Mouse (Mus musculus): ENCODE measurements around the gene Hus1b.

The Hus1b gene

DNA sequence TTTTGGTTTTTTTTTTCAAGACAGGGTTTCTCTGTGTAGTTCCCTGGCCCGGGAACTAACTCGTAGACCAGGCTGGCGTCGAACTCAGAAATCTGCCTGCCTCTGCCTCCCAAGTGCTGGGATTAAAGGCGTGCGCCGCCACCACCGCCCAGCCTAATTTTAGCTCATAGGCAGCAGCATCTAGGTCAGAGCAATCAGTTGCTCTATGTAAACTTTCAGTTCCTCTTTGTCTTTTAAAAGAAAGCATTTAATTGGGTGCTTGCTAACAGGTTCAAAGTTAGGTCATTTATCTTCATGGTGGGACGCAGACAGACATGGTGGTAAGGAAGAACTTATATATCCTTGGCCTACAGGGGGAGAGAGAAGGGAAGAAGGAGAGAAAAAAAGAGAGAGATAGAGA, 1.6 kb upstream of the Hus1b start:
- no peak for DNase-seq (ENCODE audit: low spot score)

GRCm38 (mm10) chr13:30947129-30947528, 430 bp downstream of the Hus1b start:
- no peak for DNase-seq (ENCODE audit: low spot score)

- no peak for DNase-seq (ENCODE audit: low spot score)
Measured at GRCm38 (mm10) chr13:30945788-30946187, 1.8 kb downstream of the Hus1b start.

DNA sequence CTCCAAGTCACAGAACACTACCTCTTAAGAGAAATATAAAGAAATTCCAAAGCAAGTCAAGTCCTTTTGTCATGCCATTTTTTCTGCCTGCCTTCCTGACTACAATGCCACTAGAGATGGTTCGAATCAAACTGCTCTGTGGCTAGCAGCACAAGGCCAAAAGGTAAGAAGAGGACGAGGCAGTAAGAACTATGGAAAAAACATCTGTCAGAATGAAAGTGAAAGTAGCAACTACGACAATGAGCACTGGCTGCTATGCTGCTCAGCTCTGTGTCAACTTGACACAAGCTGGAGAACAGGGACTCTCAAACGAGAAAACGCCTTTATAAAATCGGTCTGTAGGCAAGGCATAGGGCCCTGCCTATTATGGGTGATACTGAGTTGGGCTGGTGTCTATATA, 14.6 kb downstream of the Hus1b start:
- DNase-seq (ENCODE audit: low spot score), result no peak

GRCm38 (mm10) chr13:30931613-30932012, 15.9 kb downstream of the Hus1b start:
- no peak for DNase-seq (ENCODE audit: low spot score)

DNA sequence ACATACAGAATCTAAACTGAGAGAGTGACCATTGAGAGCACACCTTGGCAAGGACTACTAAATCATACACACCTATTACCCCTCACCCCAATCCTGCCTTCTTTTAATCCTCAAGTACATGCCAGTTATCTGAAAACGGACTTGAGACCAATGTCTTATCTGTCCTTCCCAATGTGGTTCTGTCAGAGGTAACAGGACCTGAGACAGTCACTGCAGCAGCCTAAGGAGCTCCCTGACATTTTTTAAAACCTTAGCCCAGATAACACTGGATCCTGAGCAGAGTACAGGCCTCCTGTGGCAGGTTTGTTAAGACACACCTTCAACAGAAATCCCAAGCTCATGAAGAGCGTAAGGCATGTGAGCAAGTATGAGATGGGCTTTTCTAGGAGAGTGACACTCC, 18.4 kb downstream of the Hus1b start:
- DNase-seq (ENCODE audit: low spot score), result no peak

DNA sequence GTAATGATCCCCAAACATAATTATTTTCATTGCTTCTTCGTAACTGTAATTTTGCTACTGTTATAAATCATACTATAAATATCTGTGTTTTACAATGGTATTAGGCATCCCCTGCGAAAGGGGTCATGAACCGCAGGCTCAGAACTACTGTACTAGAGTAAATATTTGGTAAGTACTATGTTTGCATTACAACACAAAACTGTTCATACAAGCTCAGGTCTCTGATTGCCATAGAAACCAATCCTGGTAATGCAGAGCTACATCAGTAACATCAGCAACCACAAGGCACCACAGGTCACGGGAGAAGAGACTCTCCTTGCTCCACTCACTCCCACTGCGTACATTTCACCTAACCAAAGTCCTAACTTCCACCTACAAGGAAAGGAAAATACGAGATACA, 23.3 kb downstream of the Hus1b start:
- no peak for DNase-seq (ENCODE audit: low spot score)

GRCm38 (mm10) chr13:30921914-30922313, 25.6 kb downstream of the Hus1b start:
- no peak for DNase-seq (ENCODE audit: low spot score)

- no peak for DNase-seq (ENCODE audit: low spot score)
Measured at GRCm38 (mm10) chr13:30913757-30914156, 33.8 kb downstream of the Hus1b start.

- DNase-seq (ENCODE audit: low spot score), result no peak
Measured at GRCm38 (mm10) chr13:30913028-30913427, 34.5 kb downstream of the Hus1b start.

- no peak for DNase-seq (ENCODE audit: low spot score)
Measured at GRCm38 (mm10) chr13:30911931-30912625, 35.5 kb downstream of the Hus1b start.

GRCm38 (mm10) chr13:30910889-30911288, 36.7 kb downstream of the Hus1b start:
- DNase-seq (ENCODE audit: low spot score), result no peak

- DNase-seq (ENCODE audit: low spot score), result no peak
Measured at GRCm38 (mm10) chr13:30902286-30902685, 45.3 kb downstream of the Hus1b start.

DNA sequence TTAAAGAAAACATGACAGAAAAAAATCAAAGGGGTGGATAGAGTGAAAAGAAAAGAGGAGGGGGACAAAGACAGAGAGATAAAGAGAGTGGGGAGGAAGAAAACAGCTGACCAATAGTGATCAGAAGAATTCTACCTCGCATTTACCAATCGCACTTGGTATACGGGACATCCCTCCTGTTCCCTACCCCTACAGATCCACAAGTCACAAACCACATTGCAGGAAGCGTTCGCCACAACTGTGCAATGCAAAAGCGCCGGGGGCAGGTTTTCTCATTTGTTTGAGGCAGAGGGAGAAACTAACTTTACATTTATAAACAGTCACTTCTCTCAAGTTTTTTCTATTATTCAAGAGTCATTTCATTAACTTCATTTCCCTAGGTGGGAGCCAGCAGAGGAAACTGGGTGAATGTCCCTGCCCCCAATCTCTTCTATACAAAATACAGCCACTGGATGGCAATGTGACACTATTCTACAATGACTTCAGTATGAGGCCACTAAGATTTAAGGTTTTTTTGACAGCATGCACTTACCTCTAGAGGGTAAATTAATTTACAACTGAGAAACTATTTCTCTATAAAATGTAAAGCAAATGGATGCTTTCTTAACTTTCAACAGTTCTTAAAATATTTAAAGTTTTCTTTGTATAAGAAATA, 46.0 kb downstream of the Hus1b start:
- no peak for DNase-seq (ENCODE audit: low spot score)

Measured in ovary, adult 18-20 months (tissue).